Mouse (Mus musculus): ENCODE results near the gene Ammecr1. TPM values are rescaled to one million over a fixed set of nuclear protein-coding genes. Genes with fewer than 3 reads are reported as not detected.
A peak's percentile ranks its signal among the peaks of the same experiment; 100 is the strongest.

The Ammecr1 gene
- polyA plus RNA-seq (2015; fragmentation: Nextera tagmentation; extraction: Ambion mirVana): 7.3 and 7.5 TPM in 2 replicates

DNA sequence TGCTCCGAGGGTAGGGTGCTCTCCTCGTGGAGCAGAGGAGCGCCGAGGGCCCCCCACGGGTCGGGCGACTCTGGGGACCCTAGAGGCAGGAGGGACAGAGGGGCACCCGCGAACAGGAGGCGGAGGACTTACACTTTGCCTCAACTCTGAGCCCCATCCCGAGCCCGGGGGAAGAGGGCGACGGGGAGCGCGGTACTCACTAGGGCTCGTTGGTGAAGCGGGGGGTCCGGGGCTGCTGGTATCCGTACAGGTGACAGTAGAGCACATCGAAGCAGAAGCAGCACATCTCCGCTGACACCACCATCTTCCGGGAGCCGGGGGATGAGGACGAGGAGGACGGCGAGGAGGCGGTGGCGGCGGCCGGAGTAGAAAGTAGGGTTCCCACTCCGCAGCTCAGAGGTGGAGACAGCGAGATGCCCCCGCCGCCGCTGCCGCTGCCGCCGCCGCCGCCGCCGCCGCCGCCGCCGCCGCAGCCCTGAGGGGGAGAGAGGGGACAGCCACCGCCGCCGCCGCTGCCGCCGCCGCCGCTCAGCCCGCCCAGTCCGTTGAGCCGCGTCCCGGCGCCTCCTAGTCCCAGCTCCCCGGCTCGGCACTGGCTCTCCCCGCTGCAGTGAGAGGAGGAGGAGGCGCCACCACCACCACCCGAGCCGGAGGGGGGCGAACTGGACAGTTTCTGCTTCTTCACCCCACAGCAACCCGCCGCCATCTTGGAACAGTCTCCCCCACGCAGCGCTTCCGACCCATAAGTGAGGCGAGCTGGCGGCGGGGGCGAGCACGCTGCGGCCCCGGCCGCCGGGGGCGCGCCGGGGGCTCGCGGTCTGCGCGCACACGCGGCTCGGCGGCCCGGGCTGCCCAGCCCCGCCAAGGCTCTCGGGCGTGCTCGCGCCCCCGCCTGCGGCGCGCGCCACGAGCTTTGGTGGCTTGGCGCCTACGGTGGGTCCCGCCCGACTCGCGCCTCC is at the start of gene Ammecr1:
Gene Ammecr1 (minus strand): TSS at position 721 of the 959 bp plus-strand sequence.
- peak within 1 kb of the TSS; percentile 90 for H3K27ac ChIP-seq (ENCODE audit: low read length)
- 14% methylated on average over 68 of the region's 112 CpGs for WGBS
- ATAC-seq (ENCODE audit: low FRiP score, low TSS enrichment): peak; percentile 96
- H3K36me3 ChIP-seq (ENCODE audit: insufficient read depth, low read length): no peaks in the 10 kb centered on the region
- peaks cover 14% of the 10 kb centered on the region for H3K27me3 ChIP-seq (ENCODE audit: insufficient read depth, low read length)
- no peaks in the 10 kb centered on the region; the same call in 1 of the 2 replicates for H3K4me1 ChIP-seq (ENCODE audit: insufficient read depth, low read length)
- H3K4me3 ChIP-seq (ENCODE audit: low read length): peak within 1 kb of the TSS; percentile 72
- peak within 1 kb of the TSS; percentile 76 for H3K9ac ChIP-seq (replicated peaks; ENCODE audit: low read length)
- H3K4me2 ChIP-seq (replicated peaks; ENCODE audit: low read depth, low read length): peak within 1 kb of the TSS; percentile 58
- H3K9me3 ChIP-seq (ENCODE audit: low read length): no peaks in the 10 kb centered on the region; the same call in 1 of the 2 replicates

DNA sequence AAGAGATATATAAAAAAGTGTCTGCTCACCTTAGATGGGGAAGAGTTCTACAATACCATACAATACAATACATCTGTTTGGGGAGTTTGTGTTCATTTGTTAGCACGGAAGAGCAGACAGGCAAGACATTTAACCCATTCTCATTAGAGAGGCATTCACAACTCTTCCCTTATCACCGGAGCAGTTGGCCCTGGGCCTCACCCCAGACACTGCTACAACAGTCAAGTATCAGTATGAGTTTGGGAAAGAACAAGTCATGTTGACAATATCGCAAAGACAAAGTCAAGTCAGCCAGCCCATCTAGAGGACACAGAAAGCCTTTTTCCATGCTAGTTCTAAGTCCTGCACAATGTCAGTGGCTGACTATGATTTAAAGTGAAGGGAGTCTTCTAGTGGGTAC is 47.6 kb upstream of the Ammecr1 start:
- no peak overlapping the region for H3K4me3 ChIP-seq (ENCODE audit: low read length)
- peaks cover 29% of the 10 kb centered on the region; the same call in 1 of the 2 replicates for H3K27me3 ChIP-seq (ENCODE audit: insufficient read depth, low read length)
- H3K9me3 ChIP-seq (ENCODE audit: low read length): no peaks in the 10 kb centered on the region
- WGBS: 78% methylated on average over 3 of the region's 3 CpGs
- no peaks in the 10 kb centered on the region for H3K4me1 ChIP-seq (ENCODE audit: insufficient read depth, low read length)
- H3K27ac ChIP-seq (ENCODE audit: low read length): no peak overlapping the region
- no peak for ATAC-seq (ENCODE audit: low FRiP score, low TSS enrichment)
- no peaks in the 10 kb centered on the region for H3K36me3 ChIP-seq (ENCODE audit: insufficient read depth, low read length)
- no peak overlapping the region for H3K9ac ChIP-seq (replicated peaks; ENCODE audit: low read length)
- no peak overlapping the region for H3K4me2 ChIP-seq (replicated peaks; ENCODE audit: low read depth, low read length)

DNA sequence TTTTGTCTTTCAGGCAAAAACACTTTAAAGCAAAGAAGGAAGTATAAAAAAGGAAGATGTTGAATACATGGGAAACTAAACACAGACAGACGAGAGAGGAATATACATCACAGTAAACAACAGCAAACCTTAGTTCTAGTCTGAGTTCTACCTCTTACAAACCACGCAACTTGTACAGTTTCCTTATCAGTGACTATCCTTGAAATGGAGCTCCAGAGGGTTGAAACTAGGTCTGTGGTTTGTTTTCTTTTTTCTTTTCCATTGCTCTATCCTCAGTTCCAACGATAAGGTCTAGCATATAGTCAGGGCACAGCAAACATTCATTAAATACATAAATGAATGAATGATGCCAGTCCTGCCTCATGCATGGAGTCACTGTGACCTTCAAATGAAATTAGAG is 45.8 kb upstream of the Ammecr1 start:
- no peak overlapping the region for H3K4me3 ChIP-seq (ENCODE audit: low read length)
- no peak overlapping the region for H3K9ac ChIP-seq (replicated peaks; ENCODE audit: low read length)
- H3K4me2 ChIP-seq (replicated peaks; ENCODE audit: low read depth, low read length): no peak overlapping the region
- no peaks in the 10 kb centered on the region for H3K4me1 ChIP-seq (ENCODE audit: insufficient read depth, low read length)
- H3K27ac ChIP-seq (ENCODE audit: low read length): no peak overlapping the region
- no peaks in the 10 kb centered on the region for H3K36me3 ChIP-seq (ENCODE audit: insufficient read depth, low read length)
- no peaks in the 10 kb centered on the region for H3K9me3 ChIP-seq (ENCODE audit: low read length)
- H3K27me3 ChIP-seq (ENCODE audit: insufficient read depth, low read length): peaks cover 21% of the 10 kb centered on the region; the same call in 1 of the 2 replicates
- 90% methylated on average over 3 of the region's 3 CpGs for WGBS
- no peak for ATAC-seq (ENCODE audit: low FRiP score, low TSS enrichment)

DNA sequence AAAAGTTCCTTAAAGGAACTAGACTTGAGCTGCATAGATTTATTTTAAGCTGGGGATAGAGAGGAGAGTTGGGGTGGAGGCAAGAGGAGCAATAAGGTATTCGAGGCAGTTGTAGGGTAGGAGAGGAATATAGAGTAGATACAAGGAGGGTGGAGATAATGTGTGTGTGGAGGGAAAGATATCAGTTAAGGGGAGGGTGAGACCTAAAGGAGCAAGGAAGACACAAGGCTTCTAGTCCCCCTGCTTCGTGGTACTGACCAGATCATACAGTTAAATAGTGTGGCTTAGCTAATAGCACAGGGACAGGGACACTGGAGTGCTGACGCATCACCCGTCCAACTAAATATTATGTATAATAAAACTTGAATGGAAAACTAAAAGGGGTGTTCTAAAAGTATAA is 45.3 kb upstream of the Ammecr1 start:
- no peak overlapping the region for H3K9ac ChIP-seq (replicated peaks; ENCODE audit: low read length)
- no peaks in the 10 kb centered on the region for H3K36me3 ChIP-seq (ENCODE audit: insufficient read depth, low read length)
- H3K4me1 ChIP-seq (ENCODE audit: insufficient read depth, low read length): no peaks in the 10 kb centered on the region
- no peak for ATAC-seq (ENCODE audit: low FRiP score, low TSS enrichment)
- H3K9me3 ChIP-seq (ENCODE audit: low read length): no peaks in the 10 kb centered on the region
- H3K27me3 ChIP-seq (ENCODE audit: insufficient read depth, low read length): peaks cover 17% of the 10 kb centered on the region; the same call in 1 of the 2 replicates
- no peak overlapping the region for H3K4me2 ChIP-seq (replicated peaks; ENCODE audit: low read depth, low read length)
- no peak overlapping the region for H3K27ac ChIP-seq (ENCODE audit: low read length)
- no peak overlapping the region for H3K4me3 ChIP-seq (ENCODE audit: low read length)
- WGBS: 78% methylated on average over 4 of the region's 4 CpGs

DNA sequence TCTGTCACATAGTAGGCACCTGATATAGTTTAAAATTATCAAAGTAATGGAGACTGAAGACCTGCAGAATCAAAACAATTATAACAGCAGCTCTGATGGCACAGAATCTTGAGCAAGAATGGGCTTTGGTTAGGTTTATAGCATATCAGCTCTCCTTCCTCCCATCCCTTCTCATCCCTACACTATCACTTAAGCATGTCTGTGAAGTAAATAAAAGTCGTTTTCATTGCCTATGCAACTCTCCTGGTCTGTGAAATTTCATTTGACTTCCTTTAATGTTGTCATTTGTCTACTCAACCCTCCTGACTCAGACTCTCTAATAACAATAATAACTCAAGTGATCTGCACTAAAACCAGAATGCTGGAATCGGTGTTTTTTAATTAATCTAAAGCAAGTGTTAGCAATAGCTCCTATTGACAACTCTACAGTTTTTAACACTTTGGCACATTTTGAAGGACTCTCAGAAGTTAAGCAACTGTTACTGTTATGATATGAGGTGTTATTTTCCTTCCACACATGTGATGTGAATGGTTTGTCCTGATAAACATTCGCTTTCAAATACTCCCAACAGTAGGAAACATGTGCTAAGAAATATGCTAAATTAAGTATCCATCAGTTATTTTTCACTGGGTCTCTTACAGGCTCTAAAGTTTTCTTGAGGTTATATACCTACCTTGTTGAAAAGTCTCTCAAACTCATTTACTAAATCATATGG is 37.8 kb upstream of the Ammecr1 start:
- WGBS: 76% methylated on average over 3 of the region's 3 CpGs
- no peaks in the 10 kb centered on the region for H3K36me3 ChIP-seq (ENCODE audit: insufficient read depth, low read length)
- ATAC-seq (ENCODE audit: low FRiP score, low TSS enrichment): no peak
- no peaks in the 10 kb centered on the region for H3K9me3 ChIP-seq (ENCODE audit: low read length)
- H3K27ac ChIP-seq (ENCODE audit: low read length): no peak overlapping the region
- H3K4me1 ChIP-seq (ENCODE audit: insufficient read depth, low read length): no peaks in the 10 kb centered on the region
- peaks cover 3% of the 10 kb centered on the region; the same call in 1 of the 2 replicates for H3K27me3 ChIP-seq (ENCODE audit: insufficient read depth, low read length)
- H3K4me2 ChIP-seq (replicated peaks; ENCODE audit: low read depth, low read length): no peak overlapping the region
- H3K4me3 ChIP-seq (ENCODE audit: low read length): no peak overlapping the region
- H3K9ac ChIP-seq (replicated peaks; ENCODE audit: low read length): no peak overlapping the region

DNA sequence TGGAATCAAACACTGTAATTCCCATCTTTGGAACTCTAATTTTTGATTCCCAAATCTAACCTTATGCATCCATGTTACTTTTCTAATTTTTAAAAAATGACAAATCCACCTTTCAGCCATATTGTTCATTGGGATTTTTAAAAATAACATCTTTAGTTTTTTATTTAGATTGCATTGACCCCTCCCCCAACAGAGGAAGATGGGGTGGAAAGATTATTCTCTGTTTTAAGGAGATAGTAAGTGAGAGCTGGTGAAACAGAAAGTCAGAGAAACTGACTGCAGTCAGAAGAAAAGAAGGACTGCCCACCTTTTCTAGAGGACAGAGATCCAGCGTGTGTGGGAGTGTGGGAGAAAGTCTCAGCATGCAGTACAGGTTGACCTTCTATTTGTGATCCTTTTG is 30.7 kb upstream of the Ammecr1 start:
- no peak for ATAC-seq (ENCODE audit: low FRiP score, low TSS enrichment)

DNA sequence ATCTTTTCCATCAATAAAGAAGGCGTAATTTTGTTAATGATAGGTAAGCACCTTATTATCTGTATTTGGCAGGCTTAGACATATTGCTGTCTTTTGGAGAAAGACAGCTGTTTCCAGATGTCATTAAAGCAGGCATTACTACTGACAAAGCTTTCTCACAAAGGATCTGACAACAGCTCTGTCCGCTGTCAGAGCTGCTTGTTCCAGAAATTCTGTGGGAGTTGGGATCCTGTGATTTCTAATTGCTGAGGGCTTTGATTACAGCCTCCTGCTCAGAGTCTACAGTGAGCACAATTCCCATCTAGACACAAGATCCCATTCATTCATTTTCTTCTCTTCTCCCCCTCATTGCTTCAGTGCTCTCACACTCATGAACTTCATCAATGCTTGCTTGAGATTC is 28.0 kb upstream of the Ammecr1 start:
- Histone ChIP-seq H3K4me1 (ENCODE audit: insufficient read depth, low read length) (no peaks in the 10 kb centered on the region), H3K9me3 (ENCODE audit: low read length) (no peaks in the 10 kb centered on the region), H3K27ac (ENCODE audit: low read length) (no peak overlapping the region), H3K9ac (replicated peaks; ENCODE audit: low read length) (no peak overlapping the region), H3K4me2 (replicated peaks; ENCODE audit: low read depth, low read length) (no peak overlapping the region), H3K27me3 (ENCODE audit: insufficient read depth, low read length) (peaks cover 6% of the 10 kb centered on the region; the same call in 1 of the 2 replicates), H3K36me3 (ENCODE audit: insufficient read depth, low read length) (no peaks in the 10 kb centered on the region), H3K4me3 (ENCODE audit: low read length) (no peak overlapping the region)
- ATAC-seq (ENCODE audit: low FRiP score, low TSS enrichment): no peak
- 60% methylated on average over 2 of the region's 2 CpGs for WGBS

More for the DNA sequence above, 30.7 kb upstream of the Ammecr1 start:
- 60% methylated on average over 1 of the region's 1 CpGs for WGBS
- Histone ChIP-seq H3K27ac (ENCODE audit: low read length) (no peak overlapping the region), H3K4me3 (ENCODE audit: low read length) (no peak overlapping the region), H3K9me3 (ENCODE audit: low read length) (no peaks in the 10 kb centered on the region), H3K4me2 (replicated peaks; ENCODE audit: low read depth, low read length) (no peak overlapping the region), H3K27me3 (ENCODE audit: insufficient read depth, low read length) (no peaks in the 10 kb centered on the region; the same call in 1 of the 2 replicates), H3K4me1 (ENCODE audit: insufficient read depth, low read length) (no peaks in the 10 kb centered on the region), H3K9ac (replicated peaks; ENCODE audit: low read length) (no peak overlapping the region), H3K36me3 (ENCODE audit: insufficient read depth, low read length) (no peaks in the 10 kb centered on the region)

DNA sequence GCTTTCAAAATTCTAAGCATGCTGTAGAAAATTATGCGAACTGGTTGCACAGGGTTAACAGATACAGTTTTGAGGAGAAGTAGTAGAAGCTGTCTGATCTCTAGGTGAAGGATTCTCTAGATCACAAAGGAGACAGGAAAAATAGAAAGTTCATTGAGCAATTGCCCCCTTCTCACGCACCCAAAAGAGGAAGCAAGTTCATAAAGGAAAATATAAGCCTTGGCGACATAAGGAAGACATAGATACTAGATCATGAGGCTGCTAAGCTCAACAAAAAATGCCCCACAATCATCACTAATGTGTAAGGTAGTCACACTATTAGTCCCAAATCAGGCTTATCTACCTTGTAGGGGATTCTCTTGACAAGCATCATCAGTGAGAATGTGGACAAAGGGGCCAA is 17.6 kb upstream of the Ammecr1 start:
- Histone ChIP-seq H3K27ac (ENCODE audit: low read length) (no peak overlapping the region), H3K9me3 (ENCODE audit: low read length) (no peaks in the 10 kb centered on the region), H3K36me3 (ENCODE audit: insufficient read depth, low read length) (no peaks in the 10 kb centered on the region), H3K4me3 (ENCODE audit: low read length) (no peak overlapping the region), H3K27me3 (ENCODE audit: insufficient read depth, low read length) (peaks cover 15% of the 10 kb centered on the region; the same call in 1 of the 2 replicates), H3K4me1 (ENCODE audit: insufficient read depth, low read length) (no peaks in the 10 kb centered on the region), H3K4me2 (replicated peaks; ENCODE audit: low read depth, low read length) (no peak overlapping the region), H3K9ac (replicated peaks; ENCODE audit: low read length) (no peak overlapping the region)
- 89% methylated on average over 3 of the region's 3 CpGs for WGBS
- no peak for ATAC-seq (ENCODE audit: low FRiP score, low TSS enrichment)

DNA sequence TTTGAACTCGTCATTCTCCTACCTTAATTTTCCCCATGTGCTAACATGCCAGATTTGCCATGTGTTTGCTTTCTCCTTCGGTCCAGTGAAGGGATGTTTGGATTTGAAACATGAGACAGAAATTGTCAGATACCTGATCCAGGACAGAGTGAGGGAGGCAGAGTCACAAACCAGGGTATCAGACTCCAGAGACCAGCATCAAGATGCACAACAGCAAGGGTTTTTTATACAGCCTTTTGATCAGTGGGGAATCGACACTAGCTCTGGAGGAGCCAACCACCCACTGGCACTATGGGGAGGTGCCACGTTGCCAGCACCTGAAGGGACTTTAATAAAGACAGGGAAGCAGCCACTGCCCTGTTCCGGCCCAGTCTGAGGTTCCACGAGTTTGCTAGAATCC is 17.1 kb upstream of the Ammecr1 start:
- H3K36me3 ChIP-seq (ENCODE audit: insufficient read depth, low read length): no peaks in the 10 kb centered on the region
- H3K9me3 ChIP-seq (ENCODE audit: low read length): no peaks in the 10 kb centered on the region
- no peak overlapping the region for H3K9ac ChIP-seq (replicated peaks; ENCODE audit: low read length)
- H3K4me2 ChIP-seq (replicated peaks; ENCODE audit: low read depth, low read length): no peak overlapping the region
- H3K4me1 ChIP-seq (ENCODE audit: insufficient read depth, low read length): no peaks in the 10 kb centered on the region
- no peak overlapping the region for H3K27ac ChIP-seq (ENCODE audit: low read length)
- H3K4me3 ChIP-seq (ENCODE audit: low read length): no peak overlapping the region
- 48% methylated on average over 6 of the region's 6 CpGs for WGBS
- peak; percentile 51; the same call in 1 of the 2 replicates for ATAC-seq (ENCODE audit: low FRiP score, low TSS enrichment)
- H3K27me3 ChIP-seq (ENCODE audit: insufficient read depth, low read length): peaks cover 16% of the 10 kb centered on the region; the same call in 1 of the 2 replicates

Data from kidney, embryonic 16.5 days (tissue).